Mouse (Mus musculus): ENCODE measurements around the gene Tfpi. TPM values are rescaled to one million over a fixed set of nuclear protein-coding genes. Genes with fewer than 3 reads are reported as not detected.

The Tfpi gene
- polyA plus RNA-seq, 1 experiment from 2014 or later: 35.7 TPM

DNA sequence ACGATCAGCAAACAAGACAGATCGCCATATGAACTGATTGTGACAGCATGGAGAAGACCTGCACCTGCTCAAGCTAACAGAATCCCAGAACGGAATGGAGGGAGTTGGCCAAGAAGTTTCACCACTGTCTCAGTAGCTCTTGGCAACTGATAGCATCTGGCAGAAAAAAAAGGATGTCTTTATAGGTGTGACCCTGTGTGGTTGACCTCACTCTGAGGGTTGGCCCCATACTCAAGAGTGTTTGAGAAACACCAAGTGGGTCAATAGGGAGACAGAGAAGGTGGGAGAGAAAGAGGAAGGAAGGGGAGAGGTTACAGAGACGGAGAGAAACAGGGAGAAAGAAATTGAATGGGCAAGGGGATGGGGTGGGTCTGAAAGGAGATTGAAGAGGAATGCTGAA lies 92.7 kb downstream of the Tfpi start:
- Histone ChIP-seq H3K4me3 (ENCODE audit: low read depth, low read length) (no peak overlapping the region), H3K4me2 (replicated peaks; ENCODE audit: low read depth, low read length) (no peak overlapping the region), H3K36me3 (ENCODE audit: insufficient read depth, low read length) (no peaks in the 10 kb centered on the region), H3K9me3 (ENCODE audit: low read length) (no peaks in the 10 kb centered on the region), H3K9ac (replicated peaks; ENCODE audit: low read depth) (no peak overlapping the region), H3K27ac (ENCODE audit: low read length) (no peak overlapping the region), H3K27me3 (replicated peaks; ENCODE audit: insufficient read depth, low read length) (no peaks in the 10 kb centered on the region), H3K4me1 (ENCODE audit: insufficient read depth, low read depth, low read length) (no peaks in the 10 kb centered on the region; the same call in 1 of the 2 replicates)
- no peak for TF ChIP-seq CTCF (IDR thresholded peaks at IDR 0.05)
- ATAC-seq (no peak), DNase-seq (ENCODE audit: low spot score) (no peak)
- WGBS: 53% methylated on average over 4 of the region's 4 CpGs

Other genes with a start within 250 kb of the Tfpi start
- gene Calcrl, start 51.4 kb downstream of the Tfpi start, polyA plus RNA-seq (2015; fragmentation: Nextera tagmentation; extraction: Ambion mirVana): 347 and 455 TPM in 2 replicates
- 38.2 and 42.9 TPM in 2 replicates for gene Ctnnd1, start 174.0 kb upstream of the Tfpi start, polyA plus RNA-seq (2015; fragmentation: Nextera tagmentation; extraction: Ambion mirVana)
- gene Btbd18, start 182.3 kb upstream of the Tfpi start, polyA plus RNA-seq (2015; fragmentation: Nextera tagmentation; extraction: Ambion mirVana): 0.06 and 0.07 TPM in 2 replicates
- 94.3 and 102 TPM in 2 replicates for gene Selenoh, start 194.0 kb upstream of the Tfpi start, polyA plus RNA-seq (2015; fragmentation: Nextera tagmentation; extraction: Ambion mirVana)
- gene Gm28635, start 201.3 kb upstream of the Tfpi start, polyA plus RNA-seq (2015; fragmentation: Nextera tagmentation; extraction: Ambion mirVana): not detected in 2 replicates
- 21.0 and 22.6 TPM in 2 replicates for gene Med19, start 201.6 kb upstream of the Tfpi start, polyA plus RNA-seq (2015; fragmentation: Nextera tagmentation; extraction: Ambion mirVana)
- 51.6 and 52.8 TPM in 2 replicates for gene Tmx2, start 202.4 kb upstream of the Tfpi start, polyA plus RNA-seq (2015; fragmentation: Nextera tagmentation; extraction: Ambion mirVana)
- gene Zdhhc5, start 238.4 kb upstream of the Tfpi start, polyA plus RNA-seq (2015; fragmentation: Nextera tagmentation; extraction: Ambion mirVana): 15.8 and 19.9 TPM in 2 replicates

Data from lung, postnatal 0 days (tissue).